Mouse (Mus musculus) midbrain, embryonic 13.5 days (tissue): ENCODE measurements at regions not wholly inside any gene's neighbourhood (a gene's known extent, or its start where the extent isn't known, plus 50 kb on each side); places are given as distances from the start of the nearest gene placed in this dataset.

Experiments used
- ATAC-seq: fragments of 200-750 bp; cut with Nextera tagmentation; 2 replicates; pipeline ENCODE4 v1.8.0; 2017; ENCODE audit warnings: mild to moderate bottlenecking, moderate TSS enrichment, moderate library complexity
- H3K27ac ChIP-seq: fragments of 300-500 bp; sonication (generic); 2 replicates; pipeline ENCODE4 v1.5.1; 2015; ENCODE audit warnings: inconsistent platforms, mild to moderate bottlenecking, moderate library complexity
- H3K27me3 ChIP-seq: fragments of 300-500 bp; sonication (generic); 2 replicates; pipeline ENCODE4 v1.6.1; 2015; ENCODE audit warnings: mild to moderate bottlenecking, inconsistent platforms
- H3K36me3 ChIP-seq: fragments of 300-500 bp; sonication (generic); 2 replicates; pipeline ENCODE4 v1.6.1; 2015; ENCODE audit warnings: mild to moderate bottlenecking, inconsistent platforms
- H3K4me1 ChIP-seq: fragments of 300-500 bp; sonication (generic); replicated peaks from 2 replicates; pipeline ENCODE4 v1.6.1; 2015; ENCODE audit warnings: inconsistent platforms
- H3K4me2 ChIP-seq: fragments of 300-500 bp; sonication (generic); replicated peaks from 2 replicates; pipeline ENCODE4 v1.6.1; 2015; ENCODE audit warnings: moderate library complexity, mild to moderate bottlenecking, inconsistent platforms
- H3K4me3 ChIP-seq: fragments of 300-500 bp; sonication (generic); replicated peaks from 2 replicates; pipeline ENCODE4 v1.5.1; 2015; ENCODE audit warnings: mild to moderate bottlenecking, inconsistent platforms
- H3K9ac ChIP-seq: fragments of 300-500 bp; sonication (generic); replicated peaks from 2 replicates; pipeline ENCODE4 v1.6.1; 2015; ENCODE audit warnings: mild to moderate bottlenecking, inconsistent platforms
- H3K9me3 ChIP-seq: fragments of 300-500 bp; sonication (generic); 2 replicates; pipeline ENCODE4 v1.6.1; 2016; ENCODE audit warnings: mild to moderate bottlenecking, inconsistent platforms
- WGBS: fragments of 180-500 bp; shearing (Covaris S2); methylation state at CpG from one replicate; pipeline ENCODE4 v1.1.7; 2015; 5-methylcytosine and 5-hydroxymethylcytosine counted together

- Histone ChIP-seq H3K36me3 (no peaks in the 10 kb centered on the region), H3K4me3 (no peak overlapping the region), H3K9ac (no peak overlapping the region), H3K9me3 (no peaks in the 10 kb centered on the region; the same call in 1 of the 2 replicates), H3K27ac (no peak overlapping the region), H3K27me3 (no peaks in the 10 kb centered on the region), H3K4me1 (0 out of 2 replicates have a peak, but pooled peaks cover 3% of the 10 kb centered on the region), H3K4me2 (no peak overlapping the region)
- ATAC-seq, result no peak
- WGBS, result 91% methylated on average over 9 of the region's 9 CpGs
Observed at GRCm38 (mm10) chr3:53988796-53989195, 125.2 kb upstream of the Ufm1 start.

GRCm38 (mm10) chr3:53988256-53988655 is 124.6 kb upstream of the Ufm1 start:
- 91% methylated on average over 7 of the region's 7 CpGs for WGBS

GRCm38 (mm10) chr3:53987316-53987715 is 123.7 kb upstream of the Ufm1 start:
- no peak overlapping the region for H3K4me2 ChIP-seq
- no peak overlapping the region for H3K27ac ChIP-seq
- no peaks in the 10 kb centered on the region for H3K36me3 ChIP-seq
- WGBS, result 95% methylated on average over 2 of the region's 2 CpGs
- H3K9ac ChIP-seq, result no peak overlapping the region
- no peaks in the 10 kb centered on the region for H3K4me1 ChIP-seq
- no peak overlapping the region for H3K4me3 ChIP-seq
- H3K27me3 ChIP-seq, result no peaks in the 10 kb centered on the region
- no peaks in the 10 kb centered on the region; the same call in 1 of the 2 replicates for H3K9me3 ChIP-seq
- ATAC-seq, result no peak

More at GRCm38 (mm10) chr3:53988256-53988655, 124.6 kb upstream of the Ufm1 start:
- no peaks in the 10 kb centered on the region for H3K36me3 ChIP-seq
- no peaks in the 10 kb centered on the region; the same call in 1 of the 2 replicates for H3K9me3 ChIP-seq
- H3K4me3 ChIP-seq, result no peak overlapping the region
- no peak overlapping the region for H3K9ac ChIP-seq
- no peak for ATAC-seq
- H3K4me1 ChIP-seq, result no peaks in the 10 kb centered on the region
- H3K27me3 ChIP-seq, result no peaks in the 10 kb centered on the region
- H3K27ac ChIP-seq, result no peak overlapping the region
- H3K4me2 ChIP-seq, result no peak overlapping the region

GRCm38 (mm10) chr3:53984743-53985550 is 121.3 kb upstream of the Ufm1 start:
- Histone ChIP-seq H3K4me3 (no peak overlapping the region), H3K9ac (no peak overlapping the region), H3K9me3 (no peaks in the 10 kb centered on the region; the same call in 1 of the 2 replicates), H3K4me2 (no peak overlapping the region), H3K27me3 (no peaks in the 10 kb centered on the region), H3K27ac (no peak overlapping the region), H3K36me3 (no peaks in the 10 kb centered on the region), H3K4me1 (no peaks in the 10 kb centered on the region)
- 80% methylated on average over 6 of the region's 6 CpGs for WGBS
- no peak for ATAC-seq

- Histone ChIP-seq H3K4me1 (no peaks in the 10 kb centered on the region), H3K9me3 (no peaks in the 10 kb centered on the region; the same call in 1 of the 2 replicates), H3K4me2 (no peak overlapping the region), H3K36me3 (no peaks in the 10 kb centered on the region), H3K4me3 (no peak overlapping the region), H3K27me3 (no peaks in the 10 kb centered on the region), H3K27ac (no peak overlapping the region), H3K9ac (no peak overlapping the region)
- no peak for ATAC-seq
- WGBS, result 94% methylated on average over 8 of the region's 8 CpGs
Observed at GRCm38 (mm10) chr3:53982311-53982710, 118.7 kb upstream of the Ufm1 start.

DNA sequence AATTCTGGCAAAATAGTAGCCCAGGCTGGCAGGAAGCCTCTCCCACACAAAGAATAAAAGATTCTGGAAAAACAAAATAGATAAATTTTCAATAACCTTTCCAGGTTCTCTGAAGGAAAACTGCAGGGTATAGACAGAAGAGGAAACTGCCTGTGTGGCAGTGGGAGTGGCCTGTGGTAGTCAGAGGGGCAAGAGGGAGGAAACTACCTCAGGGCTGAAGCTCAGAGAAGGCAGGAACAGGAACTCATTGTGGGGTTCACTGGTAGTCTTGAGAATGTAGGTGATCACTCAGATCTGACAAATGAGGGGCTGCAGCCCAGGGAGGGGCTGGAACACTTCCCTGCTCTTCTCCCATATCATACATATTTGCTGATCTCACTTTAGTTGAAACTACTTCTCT is 118.0 kb upstream of the Ufm1 start:
- H3K9ac ChIP-seq, result no peak overlapping the region
- ATAC-seq, result no peak
- no peaks in the 10 kb centered on the region; the same call in 1 of the 2 replicates for H3K9me3 ChIP-seq
- H3K4me3 ChIP-seq, result no peak overlapping the region
- H3K36me3 ChIP-seq, result no peaks in the 10 kb centered on the region
- no peak overlapping the region for H3K27ac ChIP-seq
- H3K4me2 ChIP-seq, result no peak overlapping the region
- no peaks in the 10 kb centered on the region for H3K4me1 ChIP-seq
- H3K27me3 ChIP-seq, result no peaks in the 10 kb centered on the region

GRCm38 (mm10) chr3:53977379-53978080 is 113.9 kb upstream of the Ufm1 start:
- 76% methylated on average over 5 of the region's 5 CpGs for WGBS
- Histone ChIP-seq H3K4me1 (no peaks in the 10 kb centered on the region), H3K9me3 (no peaks in the 10 kb centered on the region), H3K36me3 (no peaks in the 10 kb centered on the region), H3K9ac (no peak overlapping the region), H3K4me3 (no peak overlapping the region), H3K4me2 (no peak overlapping the region), H3K27ac (no peak overlapping the region), H3K27me3 (no peaks in the 10 kb centered on the region)
- no peak for ATAC-seq

- Histone ChIP-seq H3K4me2 (no peak overlapping the region), H3K27me3 (no peaks in the 10 kb centered on the region), H3K9me3 (no peaks in the 10 kb centered on the region), H3K9ac (no peak overlapping the region), H3K4me1 (no peaks in the 10 kb centered on the region), H3K4me3 (no peak overlapping the region), H3K36me3 (no peaks in the 10 kb centered on the region), H3K27ac (no peak overlapping the region)
- no peak for ATAC-seq
- WGBS, result 39% methylated on average over 10 of the region's 10 CpGs
Observed at GRCm38 (mm10) chr3:53974905-53975551, 111.4 kb upstream of the Ufm1 start.

- Histone ChIP-seq H3K4me1 (no peaks in the 10 kb centered on the region), H3K9me3 (no peaks in the 10 kb centered on the region), H3K27ac (no peak overlapping the region), H3K27me3 (no peaks in the 10 kb centered on the region), H3K4me2 (no peak overlapping the region), H3K4me3 (no peak overlapping the region), H3K36me3 (no peaks in the 10 kb centered on the region), H3K9ac (no peak overlapping the region)
- 71% methylated on average over 5 of the region's 5 CpGs for WGBS
- no peak for ATAC-seq
Observed at GRCm38 (mm10) chr3:53969000-53969641, 105.5 kb upstream of the Ufm1 start.

DNA sequence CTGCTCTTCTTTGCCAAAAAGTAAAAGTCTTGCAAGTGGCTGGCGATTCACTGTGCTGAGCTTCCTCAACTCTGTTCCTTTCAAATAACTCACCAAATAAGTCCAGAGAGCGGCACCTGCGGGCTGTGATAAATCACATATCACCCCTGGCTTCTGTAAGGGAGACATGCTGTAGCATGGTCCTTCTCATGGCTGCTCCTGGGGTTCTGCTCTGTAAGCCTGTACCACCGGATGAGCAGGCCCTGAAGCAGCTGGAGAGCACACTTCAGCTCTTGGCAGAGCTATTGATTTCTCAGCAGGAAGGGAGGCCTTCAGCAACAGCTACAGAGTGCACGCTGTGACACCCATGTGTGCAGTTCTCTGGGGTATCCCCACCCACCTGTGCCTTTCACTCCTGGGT is 101.5 kb upstream of the Ufm1 start:
- Histone ChIP-seq H3K4me1 (no peaks in the 10 kb centered on the region), H3K9ac (no peak overlapping the region), H3K9me3 (no peaks in the 10 kb centered on the region), H3K4me3 (no peak overlapping the region), H3K4me2 (no peak overlapping the region), H3K27me3 (no peaks in the 10 kb centered on the region), H3K27ac (no peak overlapping the region), H3K36me3 (no peaks in the 10 kb centered on the region)
- ATAC-seq, result no peak
- WGBS, result 70% methylated on average over 5 of the region's 5 CpGs

GRCm38 (mm10) chr3:53953801-53954200 is 90.2 kb upstream of the Ufm1 start:
- Histone ChIP-seq H3K4me2 (no peak overlapping the region), H3K36me3 (no peaks in the 10 kb centered on the region), H3K9me3 (no peaks in the 10 kb centered on the region), H3K4me1 (no peaks in the 10 kb centered on the region), H3K27me3 (no peaks in the 10 kb centered on the region), H3K4me3 (no peak overlapping the region), H3K27ac (no peak overlapping the region), H3K9ac (no peak overlapping the region)
- WGBS, result 94% methylated on average over 2 of the region's 2 CpGs
- ATAC-seq, result no peak
